Mouse (Mus musculus): ENCODE measurements around the gene Rrp8. TPM values are rescaled to one million over a fixed set of nuclear protein-coding genes. Genes with fewer than 3 reads are reported as not detected.

Gene Rrp8
- polyA plus RNA-seq, 1 experiment from 2014 or later = 22.4 TPM

- Histone ChIP-seq H3K27ac (replicated peaks in 1 of 2; ENCODE audit: control insufficient read depth in 1 of 2, insufficient read depth in 1 of 2, low read depth in 2 of 2, low read length in 2 of 2) (no peak overlapping the region), H3K27me3 (ENCODE audit: control insufficient read depth, insufficient read depth, low read length) (no peaks in the 10 kb centered on the region), H3K4me3 (ENCODE audit: control insufficient read depth in 1 of 2, insufficient read depth in 1 of 2, low read depth in 1 of 2, low read length in 2 of 2) (no peak overlapping the region), H3K4me2 (ENCODE audit: low read length) (no peak overlapping the region), H3K4me1 (ENCODE audit: control insufficient read depth in 2 of 2, insufficient read depth in 2 of 2, low read length in 2 of 2) (no peaks in the 10 kb centered on the region), H3K9me3 (ENCODE audit: control insufficient read depth, low read length) (no peaks in the 10 kb centered on the region), H3K9ac (ENCODE audit: low read length) (no peak overlapping the region), H3K36me3 (ENCODE audit: control insufficient read depth, insufficient read depth, low read length) (peaks cover 25% of the 10 kb centered on the region)
- ATAC-seq (ENCODE audit: insufficient number of reproducible peaks, insufficient read depth, low FRiP score, low read depth) = no peak
- WGBS = 89% methylated on average over 4 of the region's 4 CpGs
Observed at GRCm38 (mm10) chr7:105726980-105727325, 10.2 kb downstream of the Rrp8 start.

- ATAC-seq (ENCODE audit: insufficient number of reproducible peaks, insufficient read depth, low FRiP score, low read depth) = no peak
- Histone ChIP-seq H3K9ac (ENCODE audit: low read length) (no peak overlapping the region), H3K36me3 (ENCODE audit: control insufficient read depth, insufficient read depth, low read length) (peaks cover 19% of the 10 kb centered on the region), H3K9me3 (ENCODE audit: control insufficient read depth, low read length) (no peaks in the 10 kb centered on the region), H3K27me3 (ENCODE audit: control insufficient read depth, insufficient read depth, low read length) (no peaks in the 10 kb centered on the region), H3K4me3 (ENCODE audit: control insufficient read depth in 1 of 2, insufficient read depth in 1 of 2, low read depth in 1 of 2, low read length in 2 of 2) (no peak overlapping the region), H3K4me1 (ENCODE audit: control insufficient read depth in 2 of 2, insufficient read depth in 2 of 2, low read length in 2 of 2) (no peaks in the 10 kb centered on the region), H3K27ac (replicated peaks in 1 of 2; ENCODE audit: control insufficient read depth in 1 of 2, insufficient read depth in 1 of 2, low read depth in 2 of 2, low read length in 2 of 2) (no peak overlapping the region), H3K4me2 (ENCODE audit: low read length) (no peak overlapping the region)
- WGBS = 83% methylated on average over 4 of the region's 4 CpGs
Observed at GRCm38 (mm10) chr7:105726144-105726979, 10.8 kb downstream of the Rrp8 start.

- Histone ChIP-seq H3K9ac (ENCODE audit: low read length) (no peak overlapping the region), H3K9me3 (ENCODE audit: control insufficient read depth, low read length) (no peaks in the 10 kb centered on the region), H3K36me3 (ENCODE audit: control insufficient read depth, insufficient read depth, low read length) (no peaks in the 10 kb centered on the region), H3K27ac (replicated peaks in 1 of 2; ENCODE audit: control insufficient read depth in 1 of 2, insufficient read depth in 1 of 2, low read depth in 2 of 2, low read length in 2 of 2) (no peak overlapping the region), H3K4me1 (ENCODE audit: control insufficient read depth in 2 of 2, insufficient read depth in 2 of 2, low read length in 2 of 2) (no peaks in the 10 kb centered on the region), H3K4me3 (ENCODE audit: control insufficient read depth in 1 of 2, insufficient read depth in 1 of 2, low read depth in 1 of 2, low read length in 2 of 2) (no peak overlapping the region), H3K4me2 (ENCODE audit: low read length) (no peak overlapping the region), H3K27me3 (ENCODE audit: control insufficient read depth, insufficient read depth, low read length) (no peaks in the 10 kb centered on the region)
- WGBS = 63% methylated on average over 2 of the region's 2 CpGs
- no peak for ATAC-seq (ENCODE audit: insufficient number of reproducible peaks, insufficient read depth, low FRiP score, low read depth)
Observed at GRCm38 (mm10) chr7:105721916-105722315, 15.3 kb downstream of the Rrp8 start.

GRCm38 (mm10) chr7:105715366-105715765, 21.8 kb downstream of the Rrp8 start:
- Histone ChIP-seq H3K27ac (replicated peaks in 1 of 2; ENCODE audit: control insufficient read depth in 1 of 2, insufficient read depth in 1 of 2, low read depth in 2 of 2, low read length in 2 of 2) (no peak overlapping the region), H3K27me3 (ENCODE audit: control insufficient read depth, insufficient read depth, low read length) (no peaks in the 10 kb centered on the region), H3K4me1 (ENCODE audit: control insufficient read depth in 2 of 2, insufficient read depth in 2 of 2, low read length in 2 of 2) (no peaks in the 10 kb centered on the region), H3K9ac (ENCODE audit: low read length) (no peak overlapping the region), H3K4me2 (ENCODE audit: low read length) (no peak overlapping the region), H3K36me3 (ENCODE audit: control insufficient read depth, insufficient read depth, low read length) (no peaks in the 10 kb centered on the region), H3K4me3 (ENCODE audit: control insufficient read depth in 1 of 2, insufficient read depth in 1 of 2, low read depth in 1 of 2, low read length in 2 of 2) (no peak overlapping the region), H3K9me3 (ENCODE audit: control insufficient read depth, low read length) (no peaks in the 10 kb centered on the region)
- 61% methylated on average over 3 of the region's 3 CpGs for WGBS
- ATAC-seq (ENCODE audit: insufficient number of reproducible peaks, insufficient read depth, low FRiP score, low read depth) = no peak

- Histone ChIP-seq H3K27ac (replicated peaks in 1 of 2; ENCODE audit: control insufficient read depth in 1 of 2, insufficient read depth in 1 of 2, low read depth in 2 of 2, low read length in 2 of 2) (no peak overlapping the region), H3K27me3 (ENCODE audit: control insufficient read depth, insufficient read depth, low read length) (no peaks in the 10 kb centered on the region), H3K4me2 (ENCODE audit: low read length) (no peak overlapping the region), H3K9ac (ENCODE audit: low read length) (no peak overlapping the region), H3K4me1 (ENCODE audit: control insufficient read depth in 2 of 2, insufficient read depth in 2 of 2, low read length in 2 of 2) (no peaks in the 10 kb centered on the region), H3K36me3 (ENCODE audit: control insufficient read depth, insufficient read depth, low read length) (no peaks in the 10 kb centered on the region), H3K9me3 (ENCODE audit: control insufficient read depth, low read length) (no peaks in the 10 kb centered on the region), H3K4me3 (ENCODE audit: control insufficient read depth in 1 of 2, insufficient read depth in 1 of 2, low read depth in 1 of 2, low read length in 2 of 2) (no peak overlapping the region)
- ATAC-seq (ENCODE audit: insufficient number of reproducible peaks, insufficient read depth, low FRiP score, low read depth) = no peak
- WGBS = 74% methylated on average over 5 of the region's 5 CpGs
Observed at GRCm38 (mm10) chr7:105708733-105709132, 28.5 kb downstream of the Rrp8 start.

- no peaks in the 10 kb centered on the region for H3K27me3 ChIP-seq (ENCODE audit: control insufficient read depth, insufficient read depth, low read length)
- H3K36me3 ChIP-seq (ENCODE audit: control insufficient read depth, insufficient read depth, low read length) = no peaks in the 10 kb centered on the region
- H3K4me1 ChIP-seq (ENCODE audit: control insufficient read depth in 2 of 2, insufficient read depth in 2 of 2, low read length in 2 of 2) = no peaks in the 10 kb centered on the region
- H3K27ac ChIP-seq (replicated peaks in 1 of 2; ENCODE audit: control insufficient read depth in 1 of 2, insufficient read depth in 1 of 2, low read depth in 2 of 2, low read length in 2 of 2) = no peak overlapping the region
- no peaks in the 10 kb centered on the region for H3K9me3 ChIP-seq (ENCODE audit: control insufficient read depth, low read length)
- no peak overlapping the region for H3K4me2 ChIP-seq (ENCODE audit: low read length)
- no peak overlapping the region for H3K9ac ChIP-seq (ENCODE audit: low read length)
- H3K4me3 ChIP-seq (ENCODE audit: control insufficient read depth in 1 of 2, insufficient read depth in 1 of 2, low read depth in 1 of 2, low read length in 2 of 2) = no peak overlapping the region
- 83% methylated on average over 4 of the region's 4 CpGs for WGBS
- no peak for ATAC-seq (ENCODE audit: insufficient number of reproducible peaks, insufficient read depth, low FRiP score, low read depth)
Observed at GRCm38 (mm10) chr7:105703816-105704215, 33.4 kb downstream of the Rrp8 start.

GRCm38 (mm10) chr7:105703184-105703583, 34.0 kb downstream of the Rrp8 start:
- Histone ChIP-seq H3K9ac (ENCODE audit: low read length) (no peak overlapping the region), H3K4me3 (ENCODE audit: control insufficient read depth in 1 of 2, insufficient read depth in 1 of 2, low read depth in 1 of 2, low read length in 2 of 2) (no peak overlapping the region), H3K36me3 (ENCODE audit: control insufficient read depth, insufficient read depth, low read length) (no peaks in the 10 kb centered on the region), H3K4me1 (ENCODE audit: control insufficient read depth in 2 of 2, insufficient read depth in 2 of 2, low read length in 2 of 2) (no peaks in the 10 kb centered on the region), H3K9me3 (ENCODE audit: control insufficient read depth, low read length) (no peaks in the 10 kb centered on the region), H3K4me2 (ENCODE audit: low read length) (no peak overlapping the region), H3K27me3 (ENCODE audit: control insufficient read depth, insufficient read depth, low read length) (no peaks in the 10 kb centered on the region), H3K27ac (replicated peaks in 1 of 2; ENCODE audit: control insufficient read depth in 1 of 2, insufficient read depth in 1 of 2, low read depth in 2 of 2, low read length in 2 of 2) (no peak overlapping the region)
- no peak for ATAC-seq (ENCODE audit: insufficient number of reproducible peaks, insufficient read depth, low FRiP score, low read depth)
- 76% methylated on average over 16 of the region's 16 CpGs for whole genome bisulfite sequencing

- ATAC-seq (ENCODE audit: insufficient number of reproducible peaks, insufficient read depth, low FRiP score, low read depth) = no peak
- no peak overlapping the region for H3K4me2 ChIP-seq (ENCODE audit: low read length)
- H3K4me1 ChIP-seq (ENCODE audit: control insufficient read depth in 2 of 2, insufficient read depth in 2 of 2, low read length in 2 of 2) = no peaks in the 10 kb centered on the region
- WGBS = 68% methylated on average over 1 of the region's 1 CpGs
- H3K27me3 ChIP-seq (ENCODE audit: control insufficient read depth, insufficient read depth, low read length) = no peaks in the 10 kb centered on the region
- no peak overlapping the region for H3K4me3 ChIP-seq (ENCODE audit: control insufficient read depth in 1 of 2, insufficient read depth in 1 of 2, low read depth in 1 of 2, low read length in 2 of 2)
- no peaks in the 10 kb centered on the region for H3K36me3 ChIP-seq (ENCODE audit: control insufficient read depth, insufficient read depth, low read length)
- H3K9ac ChIP-seq (ENCODE audit: low read length) = no peak overlapping the region
- no peak overlapping the region for H3K27ac ChIP-seq (replicated peaks in 1 of 2; ENCODE audit: control insufficient read depth in 1 of 2, insufficient read depth in 1 of 2, low read depth in 2 of 2, low read length in 2 of 2)
- no peaks in the 10 kb centered on the region for H3K9me3 ChIP-seq (ENCODE audit: control insufficient read depth, low read length)
Observed at GRCm38 (mm10) chr7:105690875-105691274, 46.3 kb downstream of the Rrp8 start.

All from heart, embryonic 14.5 days (tissue).